Mouse (Mus musculus) erythroblast, embryonic 14.5 days (primary cell): ENCODE measurements around the gene Snx11.

Experiments
- GATA1 ChIP-seq: IDR thresholded peaks from 2 replicates; pipeline ENCODE4 v1.6.1; 2012; ENCODE audit warnings: low read length, inconsistent platforms, mixed read lengths
- TAL1 ChIP-seq: IDR thresholded peaks from 3 replicates; pipeline ENCODE4 v1.6.1; 2012; ENCODE audit warnings: low read length, inconsistent platforms, mixed read lengths

DNA sequence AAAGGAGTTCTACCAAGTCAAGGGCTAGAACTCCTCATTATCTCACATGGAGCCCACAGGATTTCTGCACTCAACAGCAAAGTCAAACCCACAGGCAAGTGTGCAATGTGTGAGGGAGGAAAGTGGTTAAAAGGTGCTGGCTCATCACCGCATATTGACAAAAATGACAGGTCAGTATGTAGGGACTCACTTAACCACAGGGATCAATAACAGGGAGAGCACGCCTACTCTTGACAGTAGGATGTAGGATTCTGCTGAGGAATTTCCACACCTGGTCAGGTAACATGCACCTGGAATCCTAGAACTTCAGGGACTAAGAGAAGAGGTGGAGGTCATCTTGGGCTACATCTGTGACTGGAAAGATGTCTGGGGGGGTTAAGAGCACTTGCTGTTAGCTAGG is 38.5 kb upstream of the Snx11 start:
- TF ChIP-seq GATA1 (no peak), TAL1 (no peak)
